Mouse (Mus musculus) embryonic facial prominence, embryonic 10.5 days (tissue): ENCODE results near the gene Hba-a1. TPM values are rescaled to one million over a fixed set of nuclear protein-coding genes. Genes with fewer than 3 reads are reported as not detected.
A peak's percentile ranks its signal among the peaks of the same experiment; 100 is the strongest.
"Not testable (repeated sequence)": the region's sequence is repeated elsewhere in the genome, so short reads cannot be mapped to it uniquely, and the experiment has no call there.

Source experiments
- DNase-seq: peaks from one replicate; pipeline ENCODE4 v3.0.0-alpha.2; 2017; ENCODE audit warnings: low spot score
- H3K27ac ChIP-seq: fragments of 300-500 bp; sonication (generic); replicated peaks from 2 replicates; pipeline ENCODE4 v1.5.1; 2016; ENCODE audit warnings: mild to moderate bottlenecking
- H3K27me3 ChIP-seq: fragments of 300-500 bp; sonication (generic); replicated peaks from 2 replicates; pipeline ENCODE4 v1.6.1; 2016; ENCODE audit warnings: low read depth, mild to moderate bottlenecking; ENCODE audit not compliant: poor library complexity, severe bottlenecking
- H3K36me3 ChIP-seq: fragments of 300-500 bp; sonication (generic); replicated peaks from 2 replicates; pipeline ENCODE4 v1.6.1; 2016; ENCODE audit warnings: mild to moderate bottlenecking, moderate library complexity
- H3K4me1 ChIP-seq: fragments of 300-500 bp; sonication (generic); 2 replicates; pipeline ENCODE4 v1.6.1; 2016
- H3K4me3 ChIP-seq: fragments of 300-500 bp; sonication (generic); 2 replicates; pipeline ENCODE4 v1.5.1; 2016; ENCODE audit warnings: mild to moderate bottlenecking, moderate library complexity
- H3K9me3 ChIP-seq: fragments of 300-500 bp; sonication (generic); 2 replicates; pipeline ENCODE4 v1.6.1; 2016; ENCODE audit warnings: mild to moderate bottlenecking
- WGBS: fragments of 180-500 bp; shearing (Covaris S2); methylation state at CpG from one replicate; pipeline ENCODE4 v1.1.7; 2016; 5-methylcytosine and 5-hydroxymethylcytosine counted together
- polyA plus RNA-seq: library from polyadenylated mRNA; unstranded; fragments of >200 nt; fragmentation: Nextera tagmentation; extraction: Ambion mirVana; gene quantifications from 2 replicates; pipeline ENCODE4 v1.2.1, GENCODE M21; 2016

Hba-a1 gene
- 1,672 and 2,000 TPM in 2 replicates for polyA plus RNA-seq

GRCm38 (mm10) chr11:32283091-32283777 lies at the start of gene Hba-a1:
Gene Hba-a1, plus strand, starts transcription at chr11:32283511.
- not testable (repeated sequence) for H3K27ac ChIP-seq, H3K36me3 ChIP-seq, H3K9me3 ChIP-seq, H3K4me1 ChIP-seq, DNase-seq, H3K4me3 ChIP-seq
- peaks cover 37% of the 10 kb centered on the region for H3K27me3 ChIP-seq
- 64% methylated on average over 1 of the region's 5 CpGs for WGBS

DNA sequence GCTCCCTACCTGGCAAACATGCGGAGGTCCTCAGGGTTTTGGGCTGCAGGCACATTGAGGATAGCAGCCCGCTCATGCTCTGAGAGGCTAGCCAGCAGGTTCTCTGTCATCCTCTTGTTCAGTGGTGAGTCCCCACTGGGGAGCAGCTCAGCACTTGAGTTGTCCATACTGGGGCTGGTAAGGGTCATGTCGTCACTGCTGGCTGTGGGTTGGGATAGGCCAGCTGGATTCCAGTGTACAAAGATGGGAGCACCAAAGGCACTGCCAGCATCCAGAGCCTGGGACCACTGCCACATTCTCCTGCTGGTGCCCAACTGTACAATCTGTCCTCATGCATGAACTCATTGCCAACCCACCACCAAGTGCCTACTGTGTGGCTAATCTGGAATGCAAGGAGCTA lies 49.4 kb upstream of the Hba-a1 start:
- Histone ChIP-seq H3K27me3 (no peaks in the 10 kb centered on the region), H3K9me3 (no peaks in the 10 kb centered on the region), H3K36me3 (peaks cover 99% of the 10 kb centered on the region), H3K27ac (no peak overlapping the region), H3K4me1 (0 out of 2 replicates have a peak, but pooled peaks cover 6% of the 10 kb centered on the region), H3K4me3 (no peak overlapping the region)
- 91% methylated on average over 3 of the region's 3 CpGs for WGBS
- no peak for DNase-seq

GRCm38 (mm10) chr11:32234816-32235485 lies 48.4 kb upstream of the Hba-a1 start:
- Histone ChIP-seq H3K27me3 (no peaks in the 10 kb centered on the region), H3K36me3 (peaks cover 97% of the 10 kb centered on the region), H3K27ac (no peak overlapping the region), H3K4me3 (no peak overlapping the region), H3K4me1 (0 out of 2 replicates have a peak, but pooled peaks cover 6% of the 10 kb centered on the region), H3K9me3 (no peaks in the 10 kb centered on the region)
- WGBS = 93% methylated on average over 6 of the region's 6 CpGs
- DNase-seq = no peak

DNA sequence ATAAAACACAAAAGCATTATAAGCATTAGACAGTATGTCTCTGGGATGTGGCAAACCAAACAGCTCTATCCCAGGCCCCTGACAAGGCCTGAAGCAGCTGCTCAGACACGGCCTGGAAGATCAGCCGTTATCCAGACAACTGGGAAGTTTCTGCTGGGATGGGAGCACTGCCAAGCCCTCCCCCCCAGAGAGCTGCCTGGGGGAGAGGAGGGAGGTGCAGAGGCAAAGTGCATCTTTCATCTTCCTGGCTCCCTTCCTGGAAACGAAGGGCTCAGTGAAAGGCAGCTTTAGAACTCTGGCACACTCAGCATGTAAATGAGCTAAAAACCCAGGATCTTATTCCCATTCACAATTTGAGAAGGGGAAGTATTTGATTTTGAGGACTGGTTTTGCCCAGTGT lies 47.7 kb upstream of the Hba-a1 start:
- H3K36me3 ChIP-seq = peaks cover 97% of the 10 kb centered on the region
- no peak overlapping the region for H3K27ac ChIP-seq
- WGBS = 85% methylated on average over 3 of the region's 3 CpGs
- no peak overlapping the region for H3K4me3 ChIP-seq
- DNase-seq = no peak
- no peaks in the 10 kb centered on the region for H3K9me3 ChIP-seq
- H3K4me1 ChIP-seq = 0 out of 2 replicates have a peak, but pooled peaks cover 6% of the 10 kb centered on the region
- no peaks in the 10 kb centered on the region for H3K27me3 ChIP-seq

DNA sequence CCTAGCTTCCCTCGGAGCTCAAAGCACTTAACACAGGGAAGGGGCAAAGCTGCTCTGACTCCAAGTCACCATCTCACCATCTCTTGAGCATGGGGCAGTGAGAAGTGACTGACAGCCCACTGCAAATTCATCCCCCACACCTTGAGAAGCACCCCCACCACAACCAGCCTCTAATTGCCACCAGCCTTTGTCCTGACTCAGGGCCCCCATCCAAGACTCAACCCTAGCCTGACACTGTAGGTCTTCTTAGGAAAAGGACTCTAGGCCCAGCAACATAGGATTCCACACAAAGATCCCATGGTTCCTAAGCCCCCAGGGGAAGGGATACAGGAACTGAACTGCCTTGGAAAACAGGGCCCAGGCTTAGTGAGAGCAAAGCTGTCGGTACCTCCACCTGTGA lies 47.2 kb upstream of the Hba-a1 start:
- Histone ChIP-seq H3K4me3 (no peak overlapping the region), H3K36me3 (peaks cover 97% of the 10 kb centered on the region), H3K27ac (no peak overlapping the region), H3K27me3 (no peaks in the 10 kb centered on the region), H3K9me3 (no peaks in the 10 kb centered on the region), H3K4me1 (0 out of 2 replicates have a peak, but pooled peaks cover 6% of the 10 kb centered on the region)
- DNase-seq = no peak
- WGBS = 80% methylated on average over 2 of the region's 2 CpGs

- WGBS = 60% methylated on average over 9 of the region's 9 CpGs
- Histone ChIP-seq H3K9me3 (no peaks in the 10 kb centered on the region), H3K36me3 (peaks cover 97% of the 10 kb centered on the region)
Observed at GRCm38 (mm10) chr11:32236712-32237410, 46.5 kb upstream of the Hba-a1 start.

GRCm38 (mm10) chr11:32237411-32237795 lies 45.9 kb upstream of the Hba-a1 start:
- 91% methylated on average over 3 of the region's 3 CpGs for WGBS
- Histone ChIP-seq H3K36me3 (peaks cover 97% of the 10 kb centered on the region), H3K4me3 (no peak overlapping the region), H3K9me3 (no peaks in the 10 kb centered on the region), H3K27me3 (no peaks in the 10 kb centered on the region), H3K27ac (no peak overlapping the region), H3K4me1 (0 out of 2 replicates have a peak, but pooled peaks cover 6% of the 10 kb centered on the region)
- no peak for DNase-seq

More at GRCm38 (mm10) chr11:32236712-32237410, 46.5 kb upstream of the Hba-a1 start:
- no peak overlapping the region for H3K27ac ChIP-seq
- H3K4me1 ChIP-seq = 0 out of 2 replicates have a peak, but pooled peaks cover 6% of the 10 kb centered on the region
- no peaks in the 10 kb centered on the region for H3K27me3 ChIP-seq
- no peak overlapping the region for H3K4me3 ChIP-seq
- DNase-seq = peak; percentile 63

- Histone ChIP-seq H3K36me3 (peaks cover 97% of the 10 kb centered on the region), H3K4me3 (no peak overlapping the region), H3K27ac (no peak overlapping the region), H3K9me3 (no peaks in the 10 kb centered on the region), H3K4me1 (0 out of 2 replicates have a peak, but pooled peaks cover 2% of the 10 kb centered on the region), H3K27me3 (no peaks in the 10 kb centered on the region)
- DNase-seq = peak; percentile 70
- 70% methylated on average over 5 of the region's 5 CpGs for WGBS
Observed at GRCm38 (mm10) chr11:32238093-32238860, 45.0 kb upstream of the Hba-a1 start.

DNA sequence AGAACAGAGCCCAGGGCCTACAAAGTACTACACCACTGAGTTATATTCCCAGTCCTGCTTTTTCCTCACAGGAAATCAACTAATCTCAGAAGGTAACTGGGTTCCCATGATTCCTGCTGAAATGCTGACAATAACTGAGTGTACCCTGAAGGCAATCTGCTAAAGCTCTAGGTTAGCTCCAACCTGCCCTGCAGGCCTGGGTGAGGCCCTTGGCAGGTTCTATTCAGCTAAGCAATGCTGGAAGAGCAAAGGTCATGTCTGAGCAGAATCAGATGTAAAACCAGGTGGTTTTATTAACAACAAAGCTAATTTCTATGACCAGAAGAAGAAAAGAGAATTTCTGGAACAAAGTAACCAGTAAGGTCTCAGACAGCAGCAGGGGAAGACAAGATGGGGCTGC lies 41.9 kb upstream of the Hba-a1 start:
- H3K27ac ChIP-seq = no peak overlapping the region
- H3K4me1 ChIP-seq = peaks cover 16% of the 10 kb centered on the region
- DNase-seq = no peak
- H3K36me3 ChIP-seq = peaks cover 95% of the 10 kb centered on the region
- H3K27me3 ChIP-seq = no peaks in the 10 kb centered on the region
- H3K9me3 ChIP-seq = no peaks in the 10 kb centered on the region
- H3K4me3 ChIP-seq = no peak overlapping the region

DNA sequence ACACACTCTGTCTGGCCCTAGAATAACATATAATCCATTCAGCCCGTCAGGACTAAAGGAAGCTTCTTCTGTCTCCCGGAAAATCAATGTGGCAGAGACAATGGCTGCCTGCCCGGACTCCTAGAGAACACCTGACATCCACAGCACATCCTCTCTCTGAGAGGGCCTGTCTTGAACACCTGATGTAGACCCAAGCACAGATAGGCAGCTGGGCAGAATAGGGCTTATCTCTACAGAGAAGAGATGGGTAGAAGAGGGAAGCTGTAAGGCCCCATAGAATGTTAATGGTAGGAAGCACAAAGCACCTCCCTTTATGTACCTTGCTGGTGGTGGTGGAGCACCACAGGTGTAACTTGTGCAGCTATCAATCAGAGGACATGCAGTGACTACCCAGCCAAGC lies 41.1 kb upstream of the Hba-a1 start:
- H3K9me3 ChIP-seq = no peaks in the 10 kb centered on the region
- H3K4me1 ChIP-seq = peaks cover 14% of the 10 kb centered on the region
- no peaks in the 10 kb centered on the region for H3K27me3 ChIP-seq
- H3K4me3 ChIP-seq = no peak overlapping the region
- no peak overlapping the region for H3K27ac ChIP-seq
- 90% methylated on average over 3 of the region's 3 CpGs for WGBS
- H3K36me3 ChIP-seq = peaks cover 95% of the 10 kb centered on the region
- no peak for DNase-seq

GRCm38 (mm10) chr11:32243205-32243955 lies 39.9 kb upstream of the Hba-a1 start:
- H3K4me1 ChIP-seq = peaks cover 14% of the 10 kb centered on the region
- 0 out of 2 replicates have a peak overlapping the region, but pooled peaks have one; percentile 40 for H3K27ac ChIP-seq
- H3K9me3 ChIP-seq = no peaks in the 10 kb centered on the region
- no peak for DNase-seq
- peaks cover 96% of the 10 kb centered on the region for H3K36me3 ChIP-seq
- WGBS = 54% methylated on average over 7 of the region's 7 CpGs
- H3K27me3 ChIP-seq = no peaks in the 10 kb centered on the region
- no peak overlapping the region for H3K4me3 ChIP-seq
